Mouse (Mus musculus): ENCODE results near the gene Olfr576.

DNA sequence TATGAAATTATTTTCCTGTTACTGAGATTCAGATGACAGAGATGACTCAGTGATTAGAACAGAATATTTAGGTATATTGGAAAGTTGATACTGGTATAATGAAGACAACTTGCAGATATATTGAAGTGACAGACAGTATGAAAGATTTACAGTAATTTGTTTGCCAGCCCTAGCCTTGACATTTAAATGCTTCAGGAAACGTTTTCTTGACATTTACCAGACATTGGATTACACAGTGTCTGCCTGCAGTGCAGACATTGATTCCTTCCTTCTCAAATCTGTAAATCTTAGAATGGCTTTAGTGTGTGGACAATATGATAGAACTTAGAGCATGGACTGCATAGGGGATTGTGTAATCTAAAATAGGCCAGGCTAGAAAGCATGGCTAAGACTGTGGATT lies 47.2 kb upstream of the Olfr576 start:
- TF ChIP-seq CTCF (IDR thresholded peaks at IDR 0.05; ENCODE audit: low read depth, low read length): no peak
- TF ChIP-seq EP300 (IDR thresholded peaks at IDR 0.05; ENCODE audit: insufficient read depth, low read depth, low read length): no peak
- no peak for TF ChIP-seq POLR2A (IDR thresholded peaks at IDR 0.05; ENCODE audit: insufficient read depth, low read length)
